Mouse (Mus musculus) ES-E14 (cell line): ENCODE data around the gene Adgrv1.

ENCODE experiments used
- HCFC1 ChIP-seq: IDR thresholded peaks from 2 replicates; pipeline ENCODE4 v1.6.1; 2012; ENCODE audit warnings: low read length, inconsistent platforms, borderline replicate concordance; ENCODE audit not compliant: insufficient read depth
- MAFK ChIP-seq: IDR thresholded peaks from 2 replicates; pipeline ENCODE4 v1.6.1; 2014; ENCODE audit warnings: mild to moderate bottlenecking, low read depth, low read length, inconsistent platforms; ENCODE audit not compliant: insufficient read depth
- ZNF384 ChIP-seq: IDR thresholded peaks from 2 replicates; pipeline ENCODE4 v1.6.1; 2012; ENCODE audit warnings: low read depth, low read length, inconsistent platforms

- TF ChIP-seq HCFC1: no peak
- no peak for TF ChIP-seq MAFK
- no peak for TF ChIP-seq ZNF384
These were observed 529.2 kb downstream of the Adgrv1 start for GRCm38 (mm10) chr13:81103794-81104193.
